Mouse (Mus musculus): ENCODE measurements at regions not wholly inside any gene's neighbourhood (a gene's known extent, or its start where the extent isn't known, plus 50 kb on each side); places are given as distances from the start of the nearest gene placed in this dataset.

- no peak for TF ChIP-seq POLR2A (IDR thresholded peaks at IDR 0.05; ENCODE audit: low read depth, low read length)
- TF ChIP-seq CTCF (IDR thresholded peaks at IDR 0.05; ENCODE audit: borderline replicate concordance, insufficient read depth, low read length): no peak
Observed at GRCm38 (mm10) chr3:42212456-42212855, 470.0 kb downstream of the D3Ertd751e start.

Data from embryonic fibroblast, embryonic 13.5 days (primary cell).